Mouse (Mus musculus) v-Abl transformed pro-B cells (cell line): ENCODE results near the gene Syt8.

Source experiments
- in situ Hi-C, 2 experiments: fragments of 400-800 bp; cut with MboI; formaldehyde crosslinking; loops; one replicate each; pipeline ENCODE4 v1.15.1; 2025; ENCODE audit not compliant: unreplicated experiment in 2 of 2

The Syt8 gene

DNA sequence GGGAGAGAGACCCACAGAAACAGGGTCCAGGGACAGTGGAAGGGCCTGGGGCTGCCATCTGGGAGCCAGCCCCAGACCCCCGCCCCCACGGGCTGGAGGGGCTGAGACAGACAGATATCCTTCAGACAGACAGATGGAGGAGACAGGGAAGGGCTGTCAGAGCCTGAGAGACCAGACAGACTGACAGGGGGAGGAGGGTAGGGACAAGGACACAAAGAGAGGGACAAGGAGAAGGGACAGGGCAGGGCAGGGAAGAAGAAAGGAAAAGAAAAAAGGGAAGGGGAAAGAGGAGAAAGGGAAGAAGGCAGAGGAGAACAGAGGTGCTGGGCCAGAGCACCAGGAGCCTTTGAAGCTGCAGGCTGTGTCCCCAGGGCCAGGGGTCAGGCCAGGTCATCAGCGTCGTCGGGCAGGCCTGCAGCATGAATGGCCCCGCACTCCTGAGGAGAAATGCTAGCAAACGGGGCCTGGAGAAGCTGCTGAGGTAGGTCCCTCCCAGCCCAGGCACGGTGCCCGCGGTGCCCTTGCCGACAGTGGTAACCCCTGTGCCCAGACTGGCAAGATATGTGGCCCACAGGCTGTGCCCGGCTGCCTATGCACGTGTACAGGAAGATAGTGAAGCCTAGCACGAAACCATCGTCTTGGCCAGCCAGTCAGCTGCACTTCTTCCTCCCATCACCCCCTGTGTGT, 37.4 kb downstream of the Syt8 start:
- in situ Hi-C loops: no loop called here

DNA sequence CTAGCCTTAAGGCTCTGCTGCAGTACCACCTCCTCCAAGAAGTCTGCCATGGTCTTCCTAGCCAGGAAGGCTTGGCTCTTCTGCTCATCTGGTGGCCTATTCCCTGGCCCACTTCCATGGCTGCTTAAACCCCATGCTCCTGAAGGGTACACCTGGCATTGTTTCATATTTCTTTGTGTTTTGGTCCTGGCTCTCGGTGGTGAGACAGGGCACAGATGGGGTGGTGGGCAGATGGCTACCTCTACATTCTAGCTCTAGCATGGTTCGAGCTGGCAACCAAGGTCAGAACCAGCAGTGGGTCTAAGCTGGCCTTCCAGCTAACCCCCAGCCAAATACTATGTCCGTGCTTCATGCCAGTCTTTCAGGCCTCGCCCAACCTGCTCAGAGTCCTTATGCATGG, 38.3 kb downstream of the Syt8 start:
- in situ Hi-C loops: no loop called here

DNA sequence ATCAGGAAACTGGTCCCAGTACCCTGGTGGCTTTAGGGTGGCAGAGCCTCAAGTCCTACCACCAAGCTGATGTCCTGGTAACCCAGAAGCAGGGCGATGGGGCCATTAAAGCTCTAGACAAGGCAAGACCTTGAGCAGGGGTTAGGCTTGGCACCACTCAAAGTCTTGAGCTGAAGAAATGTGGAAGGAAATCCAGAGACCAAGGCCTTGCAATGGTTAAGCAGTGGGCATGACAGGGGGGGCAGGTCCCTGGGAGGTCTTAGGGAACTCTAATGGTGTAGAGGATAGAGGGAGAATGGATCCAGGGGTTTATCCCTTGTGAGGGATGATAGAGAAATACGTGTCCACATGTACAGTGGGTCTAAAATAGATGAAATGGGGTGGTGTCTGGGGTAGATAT, 38.8 kb downstream of the Syt8 start:
- in situ Hi-C loops: no loop called here

DNA sequence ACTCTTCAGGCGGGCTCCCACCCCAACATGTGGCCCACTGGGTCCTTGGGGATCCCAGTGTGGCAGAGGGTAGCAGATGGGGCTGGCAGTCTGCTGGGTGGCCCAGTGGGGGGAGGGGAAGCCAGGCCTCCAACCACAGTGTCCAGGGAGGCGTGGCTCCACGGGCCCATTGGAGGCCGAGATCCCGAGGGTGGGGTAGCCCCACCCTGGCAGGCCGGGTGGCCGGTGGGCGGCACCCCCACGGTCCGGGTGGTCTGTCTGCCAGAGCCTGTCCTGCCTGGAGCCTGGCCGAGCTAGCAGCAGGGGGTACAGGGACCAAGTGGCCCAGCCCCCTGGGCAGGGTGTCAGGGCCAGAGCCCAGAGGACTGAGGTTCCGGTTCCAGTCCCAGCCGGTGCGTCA, 40.1 kb downstream of the Syt8 start:
- in situ Hi-C loops: no loop called here

DNA sequence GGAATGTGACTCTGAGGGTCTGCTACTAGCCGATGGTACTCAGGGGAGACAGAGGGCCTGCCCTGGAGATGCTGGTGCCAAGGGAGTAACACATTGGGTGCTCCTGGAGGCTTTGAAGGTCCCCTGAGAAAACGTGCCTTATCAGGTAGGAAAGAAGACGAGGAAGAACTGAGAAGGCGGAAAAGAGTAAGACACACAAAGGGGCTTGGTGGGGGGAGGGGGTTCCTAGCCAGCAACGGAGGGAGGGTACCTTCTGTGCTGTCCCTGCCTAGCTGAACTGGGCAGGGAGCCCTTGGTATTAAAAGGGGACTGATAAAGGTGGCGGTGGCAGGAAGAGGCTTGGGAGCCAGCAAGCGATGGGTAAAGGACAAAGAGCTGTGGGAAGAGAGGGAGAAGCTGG, 41.0 kb downstream of the Syt8 start:
- in situ Hi-C loops: no loop called here

DNA sequence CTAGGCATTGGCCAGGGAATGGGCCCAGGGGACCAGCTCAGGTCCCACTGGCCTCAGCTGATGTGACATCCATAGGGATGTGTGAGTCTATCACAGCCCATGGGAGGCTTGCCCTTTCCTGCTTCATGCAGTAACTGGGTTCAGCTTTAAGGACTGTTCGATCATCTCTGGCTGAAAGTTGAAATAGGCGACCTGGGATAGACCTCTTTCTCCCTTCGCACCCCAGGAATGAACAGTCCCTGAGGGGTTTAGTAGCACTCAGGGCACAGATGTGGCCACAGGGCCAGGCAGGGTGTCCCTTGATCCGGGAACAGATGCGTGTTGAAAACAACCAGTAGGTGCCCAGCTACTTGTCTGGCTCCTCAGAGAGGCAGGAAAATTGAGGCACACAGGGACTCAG, 41.6 kb downstream of the Syt8 start:
- in situ Hi-C loops: no loop called here

DNA sequence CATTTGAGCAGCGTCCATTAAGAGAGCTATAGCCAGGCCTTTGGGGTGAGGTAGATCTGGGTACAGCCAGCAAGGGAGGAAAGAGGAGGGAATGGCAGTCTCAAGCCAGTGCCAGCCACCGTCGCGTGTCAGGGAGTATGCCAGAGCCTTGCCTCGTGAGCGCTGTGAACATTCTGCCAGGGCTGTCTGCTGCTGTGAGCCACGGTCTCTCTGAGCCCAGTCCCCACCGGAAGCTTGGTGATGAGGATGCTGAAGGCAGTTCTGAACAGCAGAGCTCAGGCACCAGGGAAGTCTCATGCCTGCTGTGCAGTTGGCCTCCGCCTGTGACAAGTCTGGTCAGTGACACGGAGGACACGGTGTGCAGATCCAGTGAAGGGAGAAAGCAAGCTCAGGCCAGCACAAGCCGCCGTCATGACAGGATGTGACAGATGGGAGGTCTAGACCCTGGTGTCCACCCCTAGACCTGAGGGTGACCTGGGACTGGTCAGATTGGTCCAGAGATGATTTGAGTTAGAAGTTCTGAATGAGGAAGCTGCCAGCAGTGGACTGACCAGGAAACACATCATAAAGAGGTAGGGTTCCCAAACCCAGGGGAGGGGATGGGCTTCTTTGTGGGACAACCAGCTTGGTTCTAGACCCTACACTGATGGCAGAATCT, 42.3 kb downstream of the Syt8 start:
- in situ Hi-C loops: no loop called here

DNA sequence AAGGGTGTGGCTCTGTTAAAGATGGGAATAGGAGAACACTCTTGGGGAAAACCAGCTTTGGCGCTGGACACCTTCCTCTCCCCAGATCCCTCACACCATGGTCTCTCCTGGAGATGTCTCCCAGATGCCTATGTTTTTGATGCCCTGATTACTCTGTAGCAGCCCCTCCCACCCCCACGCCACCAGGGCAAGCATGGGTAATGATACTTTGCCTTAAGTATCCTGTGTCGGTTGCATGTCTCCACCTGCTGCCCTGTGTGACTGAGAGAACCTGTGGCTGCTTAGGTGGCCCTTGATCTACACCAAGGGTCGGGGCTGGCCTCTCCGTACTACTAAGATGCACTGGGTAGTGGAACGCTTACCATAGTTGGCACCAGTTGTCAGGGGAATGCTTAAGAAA, 43.4 kb downstream of the Syt8 start:
- in situ Hi-C loops: no loop called here

DNA sequence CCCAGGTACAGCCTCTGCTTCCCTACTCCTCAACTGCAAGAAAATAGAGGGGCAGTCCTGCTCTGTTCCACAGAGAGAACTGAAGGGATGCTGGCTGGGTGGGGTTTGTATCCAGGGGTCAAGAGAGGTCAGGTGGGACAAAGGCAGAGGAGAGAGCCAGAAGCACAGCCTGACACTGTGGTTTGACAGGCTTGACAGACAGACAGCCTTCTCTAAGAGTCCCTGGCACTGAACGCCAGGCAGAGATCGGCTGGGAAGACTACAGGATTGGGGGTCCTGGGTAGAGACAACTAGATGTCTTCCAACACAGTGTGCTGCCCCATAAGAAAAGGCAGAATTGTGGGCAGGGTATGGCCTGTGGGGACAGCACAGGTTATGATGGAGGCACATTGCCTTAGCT, 43.9 kb downstream of the Syt8 start:
- in situ Hi-C loops: no loop called here

DNA sequence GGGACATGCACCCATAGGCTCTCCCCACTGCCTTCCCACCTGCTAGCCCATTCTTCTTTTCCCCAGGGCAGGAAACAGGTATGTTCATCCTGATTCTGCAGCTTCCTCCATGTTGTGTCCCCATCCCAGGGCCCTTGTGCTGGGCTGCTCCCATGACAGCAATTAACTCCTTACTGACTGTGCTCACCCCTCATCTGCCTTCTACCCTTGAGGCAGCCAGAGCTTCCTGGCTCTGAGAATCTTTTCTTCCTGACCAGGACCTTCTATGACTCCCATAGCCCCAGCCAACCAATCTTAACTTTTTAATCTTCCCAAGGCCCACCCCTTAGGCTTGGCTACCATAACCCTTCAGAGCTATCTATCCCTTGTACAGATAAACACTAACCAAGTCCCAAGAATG, 44.7 kb downstream of the Syt8 start:
- in situ Hi-C loops: no loop called here

DNA sequence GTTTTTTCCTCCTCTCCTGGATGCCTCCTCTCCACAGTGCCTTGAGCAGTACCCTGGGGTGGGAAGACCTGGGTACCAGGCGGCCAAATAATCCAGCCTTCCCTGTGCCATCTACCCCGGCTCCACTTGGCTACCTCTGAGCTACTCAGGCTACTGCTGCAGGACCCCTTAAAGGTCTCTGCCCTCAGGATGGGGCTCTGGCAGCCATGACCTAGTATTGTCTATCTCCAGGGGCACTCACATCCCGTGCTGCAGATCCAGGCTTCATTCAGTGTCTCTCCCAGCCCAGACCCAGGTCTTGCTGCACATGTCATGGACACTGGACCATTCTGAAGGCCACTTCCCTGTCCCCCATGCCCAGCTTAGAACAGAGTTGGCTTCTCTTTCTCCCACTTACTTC, 45.2 kb downstream of the Syt8 start:
- in situ Hi-C loops: no loop called here

DNA sequence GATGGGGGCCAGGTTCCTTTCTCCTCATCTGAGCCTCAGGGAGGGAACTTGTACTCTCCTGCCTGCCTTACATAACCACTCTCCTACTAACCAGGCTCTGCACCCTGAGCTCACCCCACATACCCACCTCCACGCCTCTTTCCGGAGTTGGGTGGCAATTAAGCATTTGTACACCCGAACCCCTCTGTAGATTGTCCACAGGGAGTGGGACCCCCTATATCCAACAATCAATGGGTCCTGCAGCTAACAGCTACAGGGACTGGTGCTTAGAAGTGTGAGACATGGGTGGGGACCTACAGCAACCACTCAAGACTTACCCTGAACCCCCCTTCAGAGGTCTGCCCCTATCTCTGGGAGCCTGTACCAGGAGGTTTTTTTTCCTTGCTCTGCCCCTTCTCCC, 46.0 kb downstream of the Syt8 start:
- in situ Hi-C loops: no loop called here

DNA sequence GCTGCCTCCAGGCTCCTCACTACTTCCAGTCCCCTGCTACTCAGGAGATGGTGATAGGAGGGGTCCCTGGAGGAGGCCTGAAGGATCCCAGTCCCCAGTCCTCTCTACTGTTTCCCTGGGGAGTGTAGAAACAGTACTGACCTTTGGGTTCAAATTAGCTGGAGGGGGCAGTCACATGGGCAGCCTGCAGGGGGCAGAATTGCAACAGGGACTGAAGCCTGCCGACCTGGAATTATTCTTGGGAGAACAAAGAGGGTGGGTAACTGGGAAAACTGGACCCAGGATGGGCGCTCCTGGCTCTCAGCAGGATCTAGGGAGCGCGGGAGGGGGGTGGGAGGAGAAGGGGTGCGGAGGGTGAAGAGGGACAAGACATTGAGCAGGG, 46.5 kb downstream of the Syt8 start:
- in situ Hi-C loops: no loop called here

DNA sequence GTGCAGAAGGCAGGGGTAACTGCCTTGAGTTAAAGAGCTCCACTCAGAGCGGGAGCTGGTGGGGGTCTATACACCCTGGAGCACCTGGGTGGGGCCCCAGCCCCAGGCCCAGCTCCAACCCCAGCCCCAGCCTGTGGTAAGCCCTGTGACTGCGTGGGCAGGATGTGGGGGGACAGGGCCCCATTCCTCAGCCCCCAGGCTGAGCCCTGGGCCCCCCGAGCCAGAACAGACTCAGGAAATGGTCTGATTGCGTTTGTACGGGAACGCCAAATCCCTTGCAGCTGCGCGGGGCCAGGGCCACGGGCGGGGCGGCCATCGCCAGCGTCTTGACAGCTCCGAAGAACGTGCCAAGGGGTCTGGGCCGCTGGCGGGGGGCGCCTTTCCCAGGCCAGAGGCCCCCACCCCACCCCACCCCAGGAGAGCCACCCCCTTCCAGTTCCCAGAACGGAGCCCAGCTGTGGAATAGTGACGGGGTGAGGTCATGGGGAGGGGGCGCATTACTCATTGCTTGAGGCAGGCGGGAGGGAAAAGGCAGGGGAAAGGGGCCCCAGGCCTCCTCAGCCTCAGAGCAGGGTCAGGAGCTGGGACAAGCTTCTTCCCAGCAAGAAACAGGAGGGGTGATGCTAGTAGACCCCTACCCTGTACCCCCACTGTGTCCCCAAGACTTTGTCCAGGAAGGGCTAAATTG, 47.1 kb downstream of the Syt8 start:
- in situ Hi-C loops: no loop called here

DNA sequence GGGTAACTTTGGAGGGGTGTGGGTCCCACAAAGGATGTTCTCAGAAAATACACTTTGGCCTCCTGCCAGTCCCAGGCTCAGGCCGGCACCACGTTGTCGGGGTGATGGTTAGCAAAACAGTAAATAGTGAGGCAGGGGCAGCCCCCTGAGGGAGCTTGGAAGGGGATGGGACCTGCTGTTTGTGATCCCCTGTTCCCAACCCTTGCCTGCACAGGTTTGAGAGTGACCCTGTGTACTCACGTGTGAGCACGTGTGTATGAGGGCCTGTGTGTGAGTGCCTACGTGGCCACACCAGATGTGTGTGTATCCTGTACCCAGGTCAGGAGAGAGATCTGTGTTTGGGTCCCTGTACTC, 47.6 kb downstream of the Syt8 start:
- in situ Hi-C loops: no loop called here

DNA sequence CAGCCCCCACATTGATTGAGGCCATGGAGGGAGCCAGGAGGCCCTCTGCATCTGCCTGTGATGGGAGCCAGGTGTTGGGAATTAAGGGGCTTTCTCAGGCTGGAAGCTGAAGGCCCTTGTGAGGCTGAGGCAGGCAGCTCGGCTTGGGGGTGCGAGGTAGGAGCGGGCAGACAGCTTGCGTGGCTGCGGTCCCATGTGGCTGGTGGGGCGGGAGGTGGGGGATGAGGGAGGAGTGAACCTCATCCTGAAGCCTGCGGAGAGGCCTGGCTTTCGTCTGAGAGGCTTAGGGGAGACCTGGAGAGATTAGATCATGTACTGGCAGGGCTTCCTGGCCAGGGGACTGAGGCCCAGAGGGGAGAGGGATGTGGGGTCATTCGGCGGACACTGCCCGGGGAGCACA, 48.5 kb downstream of the Syt8 start:
- in situ Hi-C loops: no loop called here

DNA sequence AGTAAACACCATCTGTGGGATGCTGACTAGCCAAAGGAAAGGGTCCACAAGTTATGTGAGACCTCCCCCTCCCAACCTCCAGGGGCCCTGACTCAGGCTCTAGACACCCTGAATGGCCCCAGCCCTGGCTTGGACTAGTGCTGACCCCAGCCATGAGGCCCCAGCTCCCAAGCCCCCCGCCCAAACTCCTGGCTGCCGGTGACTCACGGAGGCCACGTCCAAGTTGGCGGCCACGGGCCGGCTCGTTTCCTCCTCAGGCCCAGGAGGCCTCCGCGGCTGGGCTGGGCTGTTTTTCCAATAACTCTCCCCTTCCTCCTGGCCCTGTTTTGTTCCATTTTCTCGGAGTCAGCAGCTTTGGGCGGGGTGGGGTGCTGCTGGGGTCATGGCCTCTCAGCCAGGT, 50.1 kb downstream of the Syt8 start:
- in situ Hi-C loops: no loop called here

DNA sequence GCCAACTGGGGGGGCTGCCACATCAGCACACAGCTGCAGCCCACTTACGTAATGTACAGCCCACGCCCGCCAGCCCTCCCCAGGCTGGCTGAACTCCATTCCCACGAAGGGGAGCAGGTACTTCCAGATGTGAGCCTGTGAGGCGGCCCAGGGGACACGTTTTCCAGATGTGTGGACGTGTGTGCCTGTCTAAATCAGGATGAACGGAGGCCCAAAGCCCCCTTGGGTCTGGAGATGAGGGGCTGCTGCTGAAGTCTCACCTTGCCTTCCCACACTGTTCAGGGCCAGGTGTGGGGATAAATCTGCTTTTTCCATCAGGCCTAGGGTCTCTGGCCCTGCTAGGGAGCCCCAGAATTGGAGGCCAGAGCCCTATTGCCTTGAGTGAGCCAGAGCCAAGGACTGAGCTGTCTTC, 52.1 kb downstream of the Syt8 start:
- in situ Hi-C loops: no loop called here

DNA sequence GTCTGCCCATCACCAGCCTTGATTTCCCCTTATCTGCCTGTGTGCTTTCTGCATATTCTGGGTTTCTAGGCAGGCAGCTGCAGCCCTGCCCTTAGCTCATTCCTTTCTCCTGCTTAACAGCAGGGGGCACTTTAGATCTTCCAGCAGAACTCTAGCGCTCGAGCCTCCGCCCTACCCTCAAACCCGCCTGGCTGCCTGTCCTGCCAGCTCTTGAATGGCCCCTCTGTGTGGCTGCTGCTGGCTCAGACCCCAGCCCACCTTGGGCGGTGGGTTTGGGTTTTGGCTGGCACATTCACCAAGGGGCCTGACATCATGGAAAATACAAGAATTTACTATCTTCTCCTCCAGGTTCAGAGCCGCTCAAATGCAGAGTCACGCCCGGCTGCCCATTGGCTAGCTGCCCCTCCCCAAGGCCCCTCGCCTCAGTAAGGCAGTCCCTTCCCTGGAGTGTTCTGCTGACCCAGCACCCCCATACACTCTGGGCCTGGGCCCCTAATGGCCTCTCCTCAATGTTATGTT, 52.8 kb downstream of the Syt8 start:
- in situ Hi-C loops: no loop called here

DNA sequence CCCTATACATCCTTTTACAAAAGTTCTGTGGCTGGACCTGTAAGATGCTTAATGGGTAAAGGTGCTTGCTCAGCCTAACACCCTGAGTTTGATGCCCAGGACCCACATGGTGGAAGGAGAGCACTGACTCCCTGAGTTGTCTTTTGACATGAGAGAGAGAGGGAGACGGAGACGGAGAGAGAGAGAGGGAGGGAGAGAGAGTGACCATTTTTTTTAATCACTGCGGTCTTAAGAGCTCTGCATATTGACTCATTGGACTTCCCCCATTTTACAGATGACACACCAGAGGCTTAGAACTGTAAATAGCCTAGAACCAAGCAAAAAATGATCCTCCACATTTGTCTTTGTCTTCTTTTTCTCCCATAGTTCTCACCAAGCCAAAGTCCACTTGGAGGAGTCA, 53.4 kb downstream of the Syt8 start:
- in situ Hi-C loops: no loop called here
